Mouse (Mus musculus) regulatory T cell (primary cell): Measurements from ENCODE around the gene Olfr341.

Experiments used
- in situ Hi-C: fragments of 300-600 bp; cut with MboI, MseI; formaldehyde crosslinking; loops from one replicate; pipeline ENCODE4 v1.15.1; 2025; ENCODE audit warnings: high pct_unique_total_duplicates

Gene Olfr341

DNA sequence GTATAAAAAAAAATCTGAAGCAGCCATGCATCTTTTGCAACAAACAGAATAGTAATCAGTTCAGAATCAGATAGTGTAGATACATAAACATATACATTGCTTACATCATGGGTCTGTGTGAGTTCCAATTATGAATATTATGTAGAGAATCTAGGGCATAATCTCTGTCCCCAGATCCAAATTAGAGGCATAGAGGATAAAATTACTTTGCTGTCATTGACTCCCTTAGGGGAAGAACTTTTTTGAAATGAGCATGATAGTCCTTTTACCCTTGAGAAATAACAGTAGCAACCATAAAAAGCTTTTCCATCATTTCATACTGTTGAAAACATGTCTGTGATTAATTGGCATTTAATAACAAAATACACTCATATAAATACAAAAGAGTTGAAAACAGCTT is at the start of gene Olfr341:
TSS of gene Olfr341 (minus strand) at position 101 of the 400 bp plus-strand sequence.
- in situ Hi-C loops = no loop called here

- in situ Hi-C loops = no loop called here
These were observed 42.4 kb upstream of the Olfr341 start, which contains the start of gene Olfr342 for GRCm38 (mm10) chr2:36524698-36525097. Olfr342 (plus strand) TSS chr2:36524998.

DNA sequence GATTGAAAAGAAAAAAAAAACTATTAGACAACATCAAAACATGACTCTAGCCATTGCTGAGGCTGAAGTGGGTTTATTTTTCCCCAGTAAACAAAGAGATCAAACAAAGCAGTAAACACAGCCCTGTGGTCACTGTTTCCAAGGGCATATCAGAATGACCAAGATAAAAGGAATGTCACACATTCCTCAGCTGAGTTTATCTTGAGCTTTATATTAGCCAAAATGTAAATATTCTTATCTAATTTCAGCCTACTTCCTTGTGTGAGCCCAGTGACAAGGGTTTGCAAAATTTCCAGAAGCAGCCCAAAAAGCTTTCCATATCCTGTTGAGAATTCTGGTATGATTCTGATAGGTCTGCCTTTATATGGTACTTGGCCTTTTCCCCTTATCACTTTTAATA is 8.6 kb downstream of the Olfr341 start:
- in situ Hi-C loops = no loop called here

DNA sequence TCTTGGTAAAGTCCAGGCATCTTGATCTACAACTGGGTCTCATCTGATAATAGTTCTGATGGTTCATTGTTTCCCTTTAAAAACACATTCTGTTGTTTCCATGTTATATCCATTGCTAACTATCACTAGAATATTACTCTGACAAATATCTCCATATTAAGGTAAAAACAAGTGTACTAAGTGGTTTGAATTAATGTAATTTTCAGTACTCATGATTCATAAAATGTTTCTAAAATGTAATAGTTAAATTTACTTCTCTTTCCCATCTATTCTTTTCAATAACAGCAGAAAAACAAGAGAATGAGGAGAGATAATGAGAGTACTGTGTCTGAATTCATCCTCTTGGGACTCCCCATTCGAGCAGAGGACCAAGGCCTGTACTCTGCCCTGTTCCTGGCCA is 30.0 kb downstream of the Olfr341 start, which contains the start of gene Olfr340:
TSS of gene Olfr340 (plus strand) at position 301 of the 400 bp plus-strand sequence.
- in situ Hi-C loops = no loop called here
